Mouse (Mus musculus) heart, postnatal 0 days (tissue): ENCODE measurements around the gene Syce3.

Experiments used
- CTCF ChIP-seq: IDR thresholded peaks from 2 replicates; pipeline ENCODE4 v1.5.1; 2016; ENCODE audit warnings: antibody characterized with exemption, control low read depth, low read depth
- EP300 ChIP-seq: IDR thresholded peaks from 2 replicates; pipeline ENCODE4 v1.6.1; 2016; ENCODE audit warnings: antibody characterized with exemption, low read depth

DNA sequence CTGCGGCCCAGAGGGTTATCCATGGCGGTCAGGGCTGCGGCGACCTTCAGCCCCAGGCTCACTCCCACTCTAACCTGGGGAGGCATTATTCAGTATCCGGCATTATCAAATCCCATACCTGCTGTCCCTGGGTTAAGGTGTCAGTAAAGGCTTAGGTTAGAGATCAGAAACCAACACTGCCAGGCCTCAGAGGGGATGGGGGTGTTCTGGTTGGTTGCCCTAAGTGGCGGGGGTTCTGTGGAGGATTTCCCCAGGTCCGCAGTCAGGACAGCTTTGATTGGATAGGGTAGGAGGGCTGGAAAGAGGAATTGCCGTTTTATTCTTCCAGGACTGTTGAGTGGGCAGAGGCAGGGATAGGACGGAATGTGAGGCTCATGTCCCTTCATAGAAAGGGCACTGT is 36.0 kb downstream of the Syce3 start:
- TF ChIP-seq CTCF (no peak), EP300 (no peak)
